Mouse (Mus musculus): ENCODE data around the gene Naaladl2.

- TF ChIP-seq GATA1 (IDR thresholded peaks at IDR 0.05; ENCODE audit: borderline replicate concordance, low read length): no peak
- TF ChIP-seq CTCF (IDR thresholded peaks at IDR 0.05; ENCODE audit: low read depth, low read length): no peak
These were observed 1197.9 kb downstream of the Naaladl2 start for GRCm38 (mm10) chr3:23946182-23946581.

Measured in G1E (cell line).